Mouse (Mus musculus) mature B cell (primary cell): ENCODE results near the gene Slc23a2.

Experiments
- in situ Hi-C: fragments of 300-500 bp; cut with MboI; formaldehyde crosslinking; loops from 2 replicates; pipeline ENCODE4 v1.14.3; 2019

Gene Slc23a2

GRCm38 (mm10) chr2:132144971-132145691 is at the start of gene Slc23a2:
Gene Slc23a2 (minus strand): TSS chr2:132145108.
- in situ Hi-C loops, result no loop called here

DNA sequence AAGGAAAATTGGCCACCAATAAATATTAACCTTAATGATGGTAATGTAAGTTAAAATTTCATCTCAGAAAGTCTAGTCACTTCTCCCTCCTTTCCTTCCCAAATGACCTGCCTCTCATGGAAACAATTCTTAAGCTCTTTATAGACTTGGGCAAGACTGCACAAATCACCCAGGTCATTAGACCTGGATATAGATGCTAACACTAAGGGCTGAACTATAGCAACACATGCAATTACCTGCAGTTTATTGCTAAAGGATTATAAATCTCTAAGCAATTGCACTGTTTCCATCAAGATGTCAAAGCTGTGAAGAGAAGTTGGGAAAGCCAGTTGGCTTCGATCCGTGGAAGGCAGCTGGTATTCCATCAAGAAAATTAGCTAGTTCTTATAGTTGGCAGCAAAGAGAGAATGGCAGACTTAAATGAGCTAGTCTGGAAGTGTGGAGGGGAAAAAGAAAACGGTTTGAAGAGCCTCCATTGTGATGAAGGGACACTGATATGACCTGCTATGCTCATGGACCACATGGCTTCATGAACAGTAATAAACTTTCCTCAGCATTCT is 45.8 kb upstream of the Slc23a2 start:
- in situ Hi-C loops, result no loop called here

DNA sequence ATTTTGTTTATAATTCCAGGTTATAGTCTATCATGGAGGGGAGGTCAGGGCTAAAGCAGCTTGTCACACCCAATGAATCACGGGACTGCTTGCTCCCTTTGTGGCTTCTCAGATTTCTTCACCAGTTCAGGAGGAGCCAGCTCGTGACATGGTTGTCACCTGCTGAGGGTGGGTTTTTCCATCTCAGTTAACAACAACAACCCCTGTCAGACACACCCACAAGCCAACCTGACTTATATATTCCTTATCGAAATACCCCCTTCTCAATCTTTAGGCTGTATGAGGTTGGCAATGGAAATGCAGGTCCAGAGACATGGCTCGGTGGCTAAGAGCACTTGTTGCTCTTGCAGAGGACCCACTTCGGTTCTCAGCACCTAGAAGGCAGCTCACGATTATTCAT is 39.0 kb upstream of the Slc23a2 start:
- in situ Hi-C loops, result no loop called here

DNA sequence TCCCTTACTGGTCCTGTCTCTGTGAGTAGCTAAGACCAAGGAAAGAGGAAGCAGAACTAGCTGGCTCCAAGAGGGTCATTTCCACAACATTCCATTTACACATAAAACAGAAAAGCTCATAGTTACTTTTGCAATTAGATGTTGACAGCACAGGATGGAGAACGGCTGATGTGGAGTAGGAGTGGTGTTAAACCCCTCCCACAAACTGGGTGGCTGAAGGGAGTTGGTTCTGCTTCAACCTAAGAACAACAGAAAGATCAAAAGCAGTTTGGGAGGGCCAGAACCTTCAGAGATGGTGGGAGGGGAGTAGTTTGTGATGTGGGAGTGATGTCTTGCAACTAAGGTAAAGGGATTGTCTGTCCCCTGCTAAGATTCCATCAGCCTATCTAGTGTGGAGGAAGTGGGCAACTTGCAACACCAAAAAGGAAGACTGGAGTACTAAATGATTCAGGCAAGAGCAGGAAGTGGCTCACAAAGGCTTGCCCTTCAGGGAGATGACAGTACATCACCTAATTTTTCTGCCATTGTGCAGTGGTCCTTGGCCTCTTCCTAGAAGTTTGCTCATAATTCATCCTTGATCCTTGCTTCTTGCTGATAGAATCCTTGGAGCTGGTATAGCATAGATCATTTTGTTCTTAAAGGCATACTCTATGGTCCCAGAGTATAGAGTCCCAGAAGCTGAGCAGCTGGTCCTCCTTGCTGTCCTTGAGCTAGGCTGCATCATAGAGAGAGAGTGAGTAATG is 35.7 kb upstream of the Slc23a2 start:
- in situ Hi-C loops, result no loop called here

GRCm38 (mm10) chr2:132179371-132179770 is 34.5 kb upstream of the Slc23a2 start:
- in situ Hi-C loops, result no loop called here

- in situ Hi-C loops, result no loop called here
These were observed 32.5 kb upstream of the Slc23a2 start for GRCm38 (mm10) chr2:132177406-132177805.

- in situ Hi-C loops, result no loop called here
These were observed 31.5 kb upstream of the Slc23a2 start for GRCm38 (mm10) chr2:132176289-132176848.

GRCm38 (mm10) chr2:132174048-132174447 is 29.1 kb upstream of the Slc23a2 start:
- in situ Hi-C loops, result no loop called here

- in situ Hi-C loops, result no loop called here
These were observed 27.0 kb upstream of the Slc23a2 start for GRCm38 (mm10) chr2:132171939-132172338.

DNA sequence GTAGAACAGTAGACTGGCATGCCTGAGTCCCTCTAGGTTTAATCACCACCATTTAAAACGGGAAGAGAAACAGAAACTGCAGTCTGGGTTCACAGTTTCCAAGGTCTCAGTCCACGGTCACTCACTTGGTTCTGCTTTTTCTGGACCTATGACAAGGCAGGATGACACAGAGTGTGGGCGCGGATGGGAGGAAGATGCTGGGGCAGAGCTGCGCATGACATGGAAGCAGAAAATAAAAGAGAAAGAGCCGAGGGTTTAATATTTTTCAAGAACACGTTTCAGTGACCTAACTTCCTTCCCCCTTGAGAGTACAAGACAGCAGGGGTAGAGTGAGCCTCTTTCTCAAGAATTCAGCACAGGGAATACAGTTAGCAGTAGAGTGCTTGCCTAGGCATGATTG is 24.2 kb upstream of the Slc23a2 start:
- in situ Hi-C loops, result no loop called here

- in situ Hi-C loops, result no loop called here
These were observed 18.7 kb upstream of the Slc23a2 start for GRCm38 (mm10) chr2:132163626-132164025.

GRCm38 (mm10) chr2:132157482-132157881 is 12.6 kb upstream of the Slc23a2 start:
- in situ Hi-C loops, result no loop called here

DNA sequence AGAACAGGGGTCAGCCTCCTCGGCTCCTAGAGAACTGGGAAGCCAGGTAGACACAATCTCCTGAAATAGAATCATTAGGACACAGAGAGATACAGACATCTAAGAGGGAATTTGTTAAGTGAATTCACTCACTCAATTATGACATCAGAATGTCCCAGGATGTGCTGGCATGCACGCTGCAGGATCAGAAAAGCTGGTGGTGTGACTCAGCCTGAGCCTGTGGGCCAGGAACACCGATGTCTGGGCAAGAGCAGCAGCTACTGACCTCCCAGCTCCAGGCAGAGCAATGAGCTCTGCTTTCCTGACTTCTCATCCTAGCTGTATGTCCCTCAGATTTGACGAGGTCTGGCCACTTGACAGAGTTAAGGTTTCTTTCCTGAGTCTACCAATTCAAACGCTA is 7.8 kb upstream of the Slc23a2 start:
- in situ Hi-C loops, result no loop called here

- in situ Hi-C loops, result no loop called here
These were observed 6.7 kb upstream of the Slc23a2 start for GRCm38 (mm10) chr2:132151592-132151991.

- in situ Hi-C loops, result no loop called here
These were observed 6.0 kb upstream of the Slc23a2 start for GRCm38 (mm10) chr2:132150926-132151325.

DNA sequence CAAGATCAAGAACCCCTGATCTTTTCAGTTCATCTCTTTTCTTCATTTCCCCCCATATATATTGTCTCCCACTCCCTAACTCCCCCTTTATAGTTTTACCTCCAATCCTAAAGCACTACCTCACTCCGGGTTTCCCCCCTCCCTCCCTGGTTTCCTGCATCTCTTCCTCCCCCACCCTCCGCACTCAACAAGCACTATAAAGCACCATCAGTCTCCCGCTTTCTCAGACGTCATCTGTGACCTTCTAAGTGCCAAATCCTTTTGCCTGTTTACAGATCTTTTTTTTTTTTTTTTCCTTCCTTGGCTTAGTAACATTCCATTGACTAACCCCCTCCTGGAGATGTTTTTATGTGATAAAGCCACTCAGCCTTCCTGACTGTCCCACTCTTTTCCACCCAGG is 1.6 kb upstream of the Slc23a2 start:
- in situ Hi-C loops, result no loop called here

GRCm38 (mm10) chr2:132143943-132144927 is 673 bp downstream of the Slc23a2 start:
- in situ Hi-C loops, result no loop called here

DNA sequence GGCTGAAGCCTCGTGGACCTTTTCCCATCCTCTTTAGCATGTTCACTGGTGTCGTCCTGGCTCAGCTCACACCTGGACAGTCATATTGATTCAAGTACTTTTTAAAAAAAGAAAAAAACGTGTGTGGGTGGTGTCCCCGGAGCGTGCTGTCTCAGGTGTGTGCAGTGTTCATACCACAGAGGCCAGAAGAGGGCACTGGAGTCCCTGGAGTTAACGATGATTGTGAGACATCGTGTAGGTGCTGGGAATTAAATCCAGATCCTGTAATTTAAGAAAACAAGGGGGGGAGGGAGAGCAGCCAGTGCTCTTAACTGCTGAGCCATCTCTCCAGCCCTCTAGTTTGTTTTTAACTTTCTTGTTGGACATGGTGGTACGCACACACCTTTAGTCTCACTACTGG is 2.3 kb downstream of the Slc23a2 start:
- in situ Hi-C loops, result no loop called here

GRCm38 (mm10) chr2:132140536-132140935 is 4.4 kb downstream of the Slc23a2 start:
- in situ Hi-C loops, result no loop called here

DNA sequence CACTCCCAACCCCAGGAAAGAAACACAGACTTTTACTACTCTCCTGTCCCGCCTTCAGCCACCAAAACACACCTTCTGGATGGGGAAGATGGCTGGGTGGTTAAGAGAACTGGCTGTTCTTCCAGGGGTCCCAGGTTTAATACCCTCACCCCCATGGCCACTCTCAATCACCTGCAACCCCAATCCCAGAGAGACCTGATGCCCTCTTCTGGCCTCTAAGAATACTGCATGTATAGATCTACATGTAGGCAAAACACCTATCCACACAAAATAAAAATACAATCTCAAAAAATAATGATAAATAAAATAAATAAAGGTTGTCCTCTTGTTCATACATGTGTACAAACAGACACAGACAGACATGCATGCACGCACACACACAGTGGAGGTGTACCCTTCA is 5.8 kb downstream of the Slc23a2 start:
- in situ Hi-C loops, result no loop called here

- in situ Hi-C loops, result no loop called here
These were observed 8.9 kb downstream of the Slc23a2 start for GRCm38 (mm10) chr2:132135876-132136637.
